Mouse (Mus musculus): ENCODE data around the gene Pitpnm1.
"Not testable (repeated sequence)": the region's sequence is repeated elsewhere in the genome, so short reads cannot be mapped to it uniquely, and the experiment has no call there.

The Pitpnm1 gene

DNA sequence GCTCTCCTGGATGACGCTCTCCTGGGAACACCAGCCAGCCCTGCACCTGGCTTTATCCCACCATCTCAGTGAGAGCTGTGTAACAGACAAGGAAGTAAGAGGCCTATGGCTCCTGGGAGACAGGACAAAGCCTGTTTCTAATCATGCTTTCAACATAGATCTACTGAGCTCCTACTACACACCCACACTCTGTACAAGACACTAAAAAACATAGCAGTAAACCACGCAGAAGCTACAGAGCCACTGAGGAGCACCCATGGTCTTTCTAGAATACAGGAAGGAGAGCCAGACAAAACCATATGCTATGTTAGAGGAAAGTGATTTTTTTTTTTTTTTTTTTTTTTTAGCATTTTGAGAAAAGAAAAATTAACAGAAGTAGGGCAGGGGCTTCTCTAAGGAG lies 18.6 kb downstream of the Pitpnm1 start:
- no peak for DNase-seq (ENCODE audit: low spot score)

DNA sequence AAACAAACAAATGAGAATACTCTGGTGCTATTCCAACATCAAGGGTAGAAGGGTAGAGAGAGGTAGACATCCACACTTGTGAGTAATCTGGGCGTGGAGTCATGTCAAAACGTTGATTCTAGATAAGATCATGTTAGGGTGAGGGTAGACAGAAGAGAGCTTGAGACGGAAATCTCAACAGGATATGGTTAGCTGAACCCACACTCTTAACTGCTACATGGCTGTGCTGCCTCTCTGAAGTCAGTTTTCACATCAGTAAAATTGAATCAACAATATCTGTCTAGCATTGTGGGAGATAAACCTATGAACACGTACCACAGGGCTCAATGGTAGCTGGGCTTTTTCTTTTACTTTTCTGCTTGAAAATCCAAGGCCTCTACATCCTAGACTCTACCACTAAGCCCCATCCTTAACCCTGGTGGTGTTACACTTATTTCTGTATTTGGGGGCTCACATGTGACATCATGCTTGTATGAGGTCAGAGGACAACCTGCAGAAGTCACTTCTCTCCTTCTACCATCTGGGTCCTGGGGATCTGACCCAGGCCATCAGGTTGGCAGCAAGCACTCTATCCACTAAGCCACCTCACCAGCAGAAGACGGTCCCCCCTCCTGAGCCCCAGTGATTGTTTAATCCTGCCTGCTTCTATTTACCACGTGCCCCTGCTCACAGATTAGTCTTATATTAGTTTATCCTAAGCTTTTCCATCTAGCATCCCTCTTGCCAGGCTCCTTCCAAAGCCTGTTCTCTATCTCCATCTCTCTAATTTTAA lies 20.1 kb downstream of the Pitpnm1 start:
- no peak for DNase-seq (ENCODE audit: low spot score)

DNA sequence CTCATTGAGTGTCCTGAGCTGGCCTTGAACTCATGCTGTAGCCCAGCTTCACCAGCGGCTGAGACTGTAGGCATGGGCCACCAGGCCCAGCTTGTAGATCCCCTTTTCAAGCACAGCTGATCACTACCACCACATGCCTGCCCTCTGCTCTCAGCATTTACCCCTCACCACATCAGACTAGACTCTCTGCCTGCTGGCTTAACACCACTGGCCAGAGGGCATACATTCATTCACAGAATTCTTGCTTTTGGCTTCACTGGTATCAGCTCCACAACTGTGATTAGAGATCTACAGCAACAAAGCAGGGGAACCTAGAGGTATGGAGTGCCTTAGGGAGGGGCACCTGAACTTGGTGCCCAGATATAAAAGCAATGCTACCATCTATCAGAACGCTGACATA lies 20.7 kb downstream of the Pitpnm1 start:
- no peak for DNase-seq (ENCODE audit: low spot score)

DNA sequence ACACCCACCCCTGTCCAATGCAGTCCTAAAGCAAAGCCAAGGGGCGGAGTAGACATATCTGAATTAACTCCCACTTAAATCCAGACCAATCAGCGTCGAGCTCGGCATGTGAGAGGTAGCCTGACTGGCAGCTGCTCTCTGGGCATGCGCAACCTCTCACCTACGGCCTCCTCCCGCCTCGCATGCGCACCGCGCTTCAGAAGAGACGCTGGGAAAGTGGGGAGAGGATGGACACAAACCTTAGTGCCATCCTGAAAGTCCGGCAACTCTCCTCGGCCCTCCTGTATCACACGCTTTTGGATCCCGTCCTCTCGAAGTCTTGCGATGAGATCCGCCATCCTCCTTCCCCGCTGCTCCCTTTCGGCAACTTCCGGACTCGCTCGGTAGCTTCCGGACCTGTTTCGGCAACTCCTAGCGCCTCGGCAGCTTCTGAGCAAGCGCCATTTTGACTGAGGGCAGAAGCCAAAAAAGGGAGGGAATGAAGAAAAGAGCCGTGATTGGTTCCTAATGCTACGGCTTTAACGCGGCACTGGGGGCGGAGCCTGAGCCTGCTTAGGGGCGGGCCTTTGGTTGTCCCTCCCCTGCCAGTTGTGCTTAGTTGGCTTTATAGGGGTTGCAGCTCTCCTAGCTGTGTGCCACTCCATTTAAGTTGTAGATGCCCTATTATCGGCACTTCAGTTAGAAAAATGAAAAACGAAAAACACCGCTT lies 21.5 kb downstream of the Pitpnm1 start:
- peak; percentile 99 for DNase-seq (ENCODE audit: low spot score)

DNA sequence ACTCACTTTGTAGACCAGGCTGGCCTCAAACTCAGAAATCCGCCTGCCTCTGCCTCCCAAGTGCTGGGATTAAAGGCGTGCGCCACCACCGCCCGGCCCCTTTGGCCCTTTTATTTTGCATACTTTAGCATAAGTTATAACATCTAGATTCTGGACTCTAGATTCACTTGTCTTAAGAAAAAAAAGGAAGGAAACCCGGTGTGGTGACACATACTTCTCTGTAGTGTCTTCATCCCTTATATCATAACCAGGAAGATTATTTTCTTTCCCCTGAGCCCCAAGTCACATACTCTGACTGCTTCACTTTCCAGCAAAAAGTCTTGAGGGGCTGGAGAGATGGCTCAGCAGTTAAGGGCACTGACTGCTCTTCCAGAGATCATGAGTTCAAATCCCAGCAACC lies 22.1 kb downstream of the Pitpnm1 start:
- not testable (repeated sequence) for DNase-seq (ENCODE audit: low spot score)

DNA sequence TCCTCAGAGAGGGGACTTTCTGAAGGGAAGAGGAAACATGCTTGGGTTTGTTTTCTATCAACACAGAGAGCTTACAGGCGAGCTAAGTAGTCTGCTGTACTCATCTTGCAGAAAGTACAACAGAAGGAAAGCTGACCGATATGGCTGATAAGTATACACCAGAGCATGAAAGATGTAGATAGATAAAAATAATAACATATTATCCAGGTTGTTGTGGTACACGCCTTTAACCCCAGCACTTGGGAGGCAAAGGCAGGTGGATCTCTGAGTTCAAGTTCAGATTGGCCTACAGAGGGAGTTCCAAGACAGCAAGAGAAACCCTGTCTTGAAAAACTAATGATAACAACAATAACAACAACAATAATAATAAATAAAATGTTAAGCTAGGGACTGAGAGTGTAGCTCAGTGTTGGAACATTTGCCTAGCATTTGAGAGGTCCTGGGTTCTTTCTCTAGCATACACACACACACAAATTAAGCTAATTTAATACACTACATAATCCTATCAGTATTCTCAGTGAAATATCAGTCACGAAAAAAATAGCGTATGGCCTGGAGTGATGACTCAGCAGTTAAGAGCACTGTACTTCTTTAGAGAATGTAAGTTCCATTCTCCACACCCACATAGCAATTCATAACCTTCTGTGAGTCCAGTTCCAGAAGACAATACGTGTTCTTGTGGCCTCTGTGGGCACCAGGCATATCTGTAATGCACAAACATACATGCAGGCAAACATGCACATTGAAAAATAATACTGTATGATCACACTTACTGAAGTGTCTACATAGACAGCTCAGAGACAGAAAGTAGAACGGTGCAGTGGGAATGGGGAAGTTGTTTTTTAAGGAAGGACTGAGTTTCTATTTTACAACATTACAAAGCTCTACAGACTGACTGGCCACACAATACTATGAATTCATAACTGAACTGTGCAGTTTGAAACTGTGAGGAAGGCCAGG lies 22.9 kb downstream of the Pitpnm1 start:
- no peak for DNase-seq (ENCODE audit: low spot score)

DNA sequence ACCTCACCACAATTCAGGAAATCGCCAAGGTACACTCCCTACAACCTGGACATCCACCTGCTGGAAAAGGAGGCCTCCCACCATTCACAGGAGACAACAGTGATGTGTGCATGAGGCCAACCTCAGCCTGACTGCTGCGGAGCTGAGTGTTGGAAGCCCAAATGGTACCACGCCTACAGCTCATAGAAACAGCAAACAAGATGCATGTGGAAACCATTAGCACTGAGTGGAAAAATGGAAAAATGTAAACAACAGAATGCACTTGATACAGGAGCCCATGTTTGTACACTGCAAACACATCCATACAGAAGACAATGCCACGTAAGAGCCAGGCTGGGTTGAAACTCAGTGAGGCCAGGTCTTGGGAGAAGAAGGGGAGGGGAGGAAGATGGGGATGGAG lies 24.6 kb downstream of the Pitpnm1 start:
- DNase-seq (ENCODE audit: low spot score): no peak

DNA sequence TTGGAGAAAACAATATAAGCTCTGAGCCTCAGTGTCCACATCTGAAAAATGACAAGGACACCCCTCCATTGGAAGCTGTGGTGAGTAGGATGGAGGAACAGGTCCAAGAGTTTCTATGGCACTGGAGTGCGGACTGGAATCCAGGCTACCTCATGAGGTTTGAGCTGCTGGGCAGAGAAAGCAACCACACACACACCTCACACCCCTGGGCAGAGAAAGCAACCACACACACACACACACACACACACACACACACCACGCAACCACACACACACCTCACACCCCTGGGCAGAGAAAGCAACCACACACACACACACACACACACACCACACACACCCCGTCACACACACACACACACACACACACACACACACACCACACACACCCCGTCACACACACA lies 25.5 kb downstream of the Pitpnm1 start:
- DNase-seq (ENCODE audit: low spot score): not testable (repeated sequence)

DNA sequence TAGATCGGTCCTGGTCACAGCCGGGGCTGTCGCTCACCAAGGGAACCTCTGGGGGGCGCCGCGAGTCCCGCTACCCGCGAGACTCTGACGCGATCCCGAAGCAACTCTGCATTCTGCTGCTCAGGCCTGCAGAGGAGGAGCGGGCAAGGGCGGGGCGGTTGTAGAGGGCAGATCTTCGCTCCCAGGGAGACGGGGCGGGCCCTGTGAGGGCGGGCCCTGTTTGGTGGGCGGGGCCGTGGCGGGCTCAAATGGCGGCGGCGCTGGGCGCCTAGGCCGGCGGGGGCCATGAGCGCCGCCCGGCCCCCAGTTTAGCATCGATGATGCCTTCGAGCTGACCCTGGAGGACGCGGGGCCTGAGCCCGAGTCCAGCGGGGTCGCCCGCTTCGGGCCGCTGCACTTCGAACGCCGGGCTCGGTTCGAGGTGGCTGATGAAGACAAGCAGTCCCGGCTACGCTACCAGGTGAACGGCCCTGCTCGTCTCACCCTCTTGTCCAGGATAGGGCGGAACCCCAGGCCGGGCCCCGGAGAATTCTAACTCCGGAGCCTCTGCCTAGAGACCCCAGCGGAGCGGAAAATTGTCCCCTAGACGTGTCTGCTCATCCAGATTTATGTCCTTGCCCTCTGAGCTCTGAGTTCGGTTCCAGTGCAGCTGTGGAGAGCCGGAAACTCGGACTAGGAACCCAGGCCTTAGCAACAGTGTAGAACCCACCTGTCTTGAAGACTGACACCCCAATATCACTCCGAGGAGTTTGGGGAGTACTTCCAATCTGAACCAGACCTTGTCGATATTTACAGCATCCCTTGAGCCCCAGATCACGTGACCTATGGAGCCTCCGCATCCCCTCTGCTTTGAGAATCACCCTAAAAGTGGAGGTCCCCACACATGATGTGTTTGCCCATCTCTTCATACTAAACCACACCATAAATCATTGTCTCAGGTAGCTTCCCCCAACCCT lies 26.2 kb downstream of the Pitpnm1 start, which contains the start of gene Aip:
Gene Aip (minus strand): TSS at position 118 of the 956 bp plus-strand sequence.
- peak; percentile 99 for DNase-seq (ENCODE audit: low spot score)

DNA sequence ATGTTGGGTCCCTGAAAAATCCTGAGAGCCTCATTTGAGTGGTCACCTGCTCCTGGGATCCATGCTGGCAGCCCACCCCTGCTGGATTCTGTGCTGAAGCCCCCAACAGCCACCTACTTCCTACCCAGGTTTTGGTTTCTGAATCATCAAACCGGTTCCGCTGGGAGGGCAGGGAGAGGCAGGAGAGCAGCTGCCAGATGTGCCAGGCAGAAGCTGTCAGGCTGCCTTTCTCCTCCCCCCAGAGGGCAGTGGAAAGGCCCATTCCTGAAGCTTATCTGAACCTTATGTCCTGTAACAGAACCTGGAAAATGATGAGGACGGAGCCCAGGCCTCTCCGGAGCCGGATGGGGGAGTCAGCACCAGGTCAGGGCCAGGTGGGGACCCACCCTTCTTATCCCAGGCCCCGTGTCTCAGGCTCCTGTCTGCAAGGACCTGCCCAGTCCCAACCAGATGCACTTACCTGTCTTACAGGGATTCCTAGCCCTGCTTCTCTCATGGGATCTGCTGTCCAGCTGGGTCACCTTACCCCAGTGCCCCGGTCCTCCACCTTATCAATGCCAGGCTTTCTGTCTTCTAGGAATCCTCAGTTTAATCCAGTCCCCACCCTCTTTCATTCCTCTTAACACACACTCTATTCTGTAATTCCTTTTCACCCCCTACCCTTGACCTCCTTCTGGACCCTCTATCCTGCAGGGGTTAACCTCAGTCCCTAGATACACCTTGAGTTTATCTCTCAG lies 27.1 kb downstream of the Pitpnm1 start:
- no peak for DNase-seq (ENCODE audit: low spot score)

DNA sequence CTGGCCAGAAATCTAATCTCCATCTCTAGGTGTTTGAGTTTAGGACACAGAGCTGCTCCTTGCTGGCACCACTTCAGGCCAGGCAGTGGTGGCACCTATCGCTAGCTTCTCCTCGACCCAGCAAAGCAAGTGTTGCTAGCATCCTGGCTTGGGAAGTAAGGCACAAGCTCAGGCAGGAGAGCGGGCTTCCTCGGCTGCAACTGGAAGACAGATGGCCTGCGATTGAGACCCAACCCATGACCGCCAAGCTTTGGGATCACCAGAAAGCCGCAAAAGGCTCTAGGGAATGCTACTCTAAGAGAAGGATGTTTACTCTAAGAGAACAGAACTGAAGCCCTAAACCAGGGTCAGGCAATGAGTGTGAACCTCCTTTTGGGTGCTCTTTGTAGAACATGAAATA lies 29.7 kb downstream of the Pitpnm1 start:
- DNase-seq (ENCODE audit: low spot score): no peak

DNA sequence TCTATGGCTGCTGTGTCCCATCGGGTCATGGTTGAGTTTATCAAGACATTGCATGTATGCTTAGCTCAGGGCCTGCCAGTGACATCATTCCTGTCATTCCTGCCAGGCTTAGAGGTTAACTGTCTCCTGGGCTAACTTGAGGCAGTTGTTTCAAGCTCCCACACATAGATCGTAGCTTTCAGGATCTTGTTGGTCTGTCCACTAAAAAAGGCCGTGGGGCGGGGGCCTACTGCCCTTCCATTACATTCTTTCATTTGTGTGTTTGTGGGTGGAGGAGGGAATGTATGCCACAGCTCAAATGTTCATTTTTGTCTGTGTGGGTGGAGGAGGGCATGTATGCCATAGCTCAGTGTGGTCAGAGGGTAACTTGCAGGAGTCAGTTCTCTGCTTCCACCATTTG lies 30.3 kb downstream of the Pitpnm1 start:
- DNase-seq (ENCODE audit: low spot score): no peak

DNA sequence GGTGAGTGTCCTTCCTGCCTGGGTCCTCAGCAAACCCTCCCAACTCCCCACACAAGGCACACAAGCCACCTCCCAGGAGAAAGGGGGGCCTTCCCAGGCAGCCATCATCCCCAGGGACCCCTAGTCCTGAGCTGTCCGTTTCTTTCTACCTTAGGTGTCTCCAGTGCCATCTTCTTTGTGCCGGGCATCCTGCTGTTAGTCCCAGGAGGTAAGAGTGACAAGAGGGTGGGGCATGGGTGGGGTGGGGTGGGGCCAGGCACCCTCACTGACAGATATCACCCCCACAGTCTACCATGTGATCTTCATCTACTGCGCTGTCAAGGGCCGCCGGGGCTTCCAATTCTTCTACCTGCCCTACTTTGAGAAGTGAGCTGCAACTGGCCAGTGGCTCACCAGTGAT lies 31.3 kb downstream of the Pitpnm1 start:
- DNase-seq (ENCODE audit: low spot score): no peak

DNA sequence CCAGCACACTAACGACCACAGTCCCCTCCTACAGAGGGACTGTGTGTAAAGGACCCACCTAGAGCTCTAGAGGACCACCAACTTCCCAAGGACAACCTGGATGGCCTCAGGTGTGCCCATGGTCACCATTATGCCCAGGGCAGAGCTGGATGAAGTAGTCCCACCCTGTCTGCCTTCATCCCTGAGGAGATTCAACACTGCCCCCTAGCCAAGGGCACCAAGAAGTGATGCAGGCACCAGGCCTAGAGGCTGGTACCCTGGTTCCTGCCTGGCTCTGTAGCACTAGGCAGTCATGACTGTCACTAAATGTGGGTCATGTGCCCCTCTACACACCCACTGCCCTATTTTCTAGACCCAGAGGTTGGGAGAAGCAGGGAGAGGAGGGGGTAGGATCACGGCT lies 32.0 kb downstream of the Pitpnm1 start:
- no peak for DNase-seq (ENCODE audit: low spot score)

DNA sequence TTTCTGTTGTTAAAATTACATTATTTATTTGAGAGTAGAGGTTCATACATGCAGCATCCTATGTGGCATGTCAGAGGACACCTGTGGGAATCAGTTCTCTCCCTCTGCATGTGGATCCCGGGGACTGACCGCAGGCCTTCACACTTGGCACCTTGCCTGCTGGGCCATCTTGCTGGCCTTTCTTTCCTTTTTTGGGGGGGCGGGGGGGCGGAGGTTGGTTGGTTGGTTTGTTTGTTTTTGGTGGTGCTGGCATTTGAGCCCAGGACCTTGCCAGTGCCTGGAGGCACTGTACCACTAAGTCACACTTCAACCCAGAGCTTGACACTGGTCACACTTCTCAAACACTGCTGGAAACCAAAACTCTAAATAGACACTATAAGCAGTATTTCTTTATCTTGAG lies 34.6 kb downstream of the Pitpnm1 start:
- no peak for DNase-seq (ENCODE audit: low spot score)

DNA sequence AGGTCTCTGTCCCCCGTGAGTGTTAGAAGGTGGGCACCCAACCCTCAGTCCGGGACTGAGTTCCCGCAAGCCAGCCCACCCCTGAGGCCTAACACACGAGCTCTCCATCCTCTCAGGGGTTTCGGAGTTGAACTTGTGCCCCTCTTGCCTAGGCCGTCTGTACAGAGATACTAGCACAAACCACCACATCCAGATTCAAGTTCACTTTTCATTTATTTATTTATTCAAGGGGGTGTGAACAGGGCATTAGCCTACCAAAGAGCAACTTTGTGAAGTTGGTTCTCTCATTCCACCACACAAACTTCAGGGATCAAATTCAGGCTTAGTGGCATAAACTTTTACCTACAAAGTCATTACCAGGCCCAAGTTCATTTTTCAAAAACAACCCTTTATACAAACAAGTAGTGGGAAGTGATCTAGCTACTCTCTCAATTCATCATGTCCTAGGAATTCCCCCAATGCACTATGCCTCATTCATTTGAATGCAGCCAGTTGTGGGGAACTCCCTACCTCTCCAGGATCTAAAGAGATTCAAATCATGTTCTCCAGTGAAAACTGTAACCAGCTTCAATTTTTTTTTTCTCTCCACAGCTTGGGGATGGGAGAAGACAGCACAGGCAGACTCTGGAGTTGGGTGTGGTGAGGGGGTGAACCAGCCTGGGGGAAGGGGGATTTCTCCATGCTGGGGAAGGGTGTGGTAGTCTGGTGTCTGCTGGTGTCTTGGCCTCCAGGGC lies 35.6 kb downstream of the Pitpnm1 start:
- not testable (repeated sequence) for DNase-seq (ENCODE audit: low spot score)

DNA sequence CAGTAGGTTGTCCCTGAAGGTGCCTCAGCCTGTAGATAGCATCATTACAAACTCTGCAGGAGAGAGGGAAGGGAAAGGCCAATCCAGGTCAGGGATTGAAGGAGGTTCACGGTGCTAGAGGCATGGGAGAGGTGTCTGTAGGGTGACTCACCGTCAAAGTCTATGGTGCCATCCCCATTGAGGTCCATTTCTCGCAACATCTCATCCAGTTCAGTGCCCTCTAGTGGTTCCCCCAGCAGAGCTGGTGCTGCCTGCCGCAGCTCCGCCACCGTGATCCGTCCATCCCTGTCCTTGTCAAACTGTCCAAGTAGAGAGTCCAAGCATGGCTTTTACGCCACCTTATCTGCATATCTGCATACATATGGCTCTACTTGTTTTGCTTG lies 36.2 kb downstream of the Pitpnm1 start:
- not testable (repeated sequence) for DNase-seq (ENCODE audit: low spot score)

DNA sequence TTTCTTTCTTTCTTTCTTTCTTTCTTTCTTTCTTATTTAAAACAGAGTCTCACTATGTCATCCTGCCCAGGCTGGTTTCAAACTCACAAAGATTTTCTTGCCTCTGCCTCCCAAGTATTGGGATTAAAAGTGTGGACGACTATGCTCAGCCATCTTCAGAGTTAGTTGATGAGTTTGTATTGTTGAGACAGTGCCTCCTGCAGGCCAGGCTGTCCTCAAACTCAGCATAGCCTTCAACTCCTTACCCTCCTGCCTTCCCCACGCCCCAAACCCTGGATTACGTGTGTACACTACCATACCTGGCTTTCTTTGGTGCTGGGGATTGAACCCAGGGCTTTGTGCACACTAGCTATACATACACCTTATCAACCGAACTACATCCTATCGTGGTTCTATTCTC lies 36.7 kb downstream of the Pitpnm1 start:
- DNase-seq (ENCODE audit: low spot score): no peak

DNA sequence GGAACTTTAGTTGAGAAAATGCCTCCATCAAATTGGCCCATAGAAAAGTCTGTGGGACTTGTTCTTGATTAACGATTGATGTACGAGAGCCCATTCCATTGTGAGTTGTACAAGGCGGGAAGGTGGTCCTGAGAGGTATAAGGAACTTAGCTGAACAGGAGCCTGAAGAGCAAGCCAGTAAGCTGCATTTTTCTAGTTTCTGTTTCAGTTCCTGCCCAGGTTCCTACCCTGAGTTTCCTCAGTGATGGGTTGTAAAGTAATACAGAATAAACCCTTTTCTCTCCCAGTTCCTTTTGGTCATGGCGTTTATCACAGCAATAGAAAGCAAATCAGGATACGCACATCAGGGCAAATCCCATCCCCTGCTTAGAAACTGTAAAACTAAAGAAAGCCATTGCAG lies 38.1 kb downstream of the Pitpnm1 start:
- no peak for DNase-seq (ENCODE audit: low spot score)

DNA sequence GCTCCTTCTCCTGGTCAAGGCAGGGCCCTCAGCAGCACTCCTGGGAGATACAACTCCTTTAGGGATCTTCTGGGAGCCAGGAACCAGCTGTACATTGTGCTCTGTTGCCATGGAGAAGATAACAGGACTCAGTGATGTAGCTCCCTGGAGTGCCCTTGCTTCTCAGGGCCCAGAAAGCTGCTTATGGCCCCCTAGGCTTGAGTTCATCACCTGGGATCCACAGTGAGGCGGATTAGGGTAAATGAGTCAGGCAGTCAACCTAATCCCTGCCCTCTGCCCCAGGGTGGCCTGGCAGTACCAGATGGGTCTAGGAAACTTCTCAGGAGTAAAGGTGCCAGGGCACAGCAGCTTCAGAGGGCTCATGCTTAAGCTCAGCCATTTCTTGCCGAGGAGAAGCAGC lies 39.6 kb downstream of the Pitpnm1 start, which contains the start of gene Gpr152:
Gene Gpr152 (plus strand): TSS at position 342 of the 400 bp plus-strand sequence.
- no peak for DNase-seq (ENCODE audit: low spot score)
